Mouse (Mus musculus): ENCODE results near the gene 1700015G11Rik. TPM values are rescaled to one million over a fixed set of nuclear protein-coding genes. Genes with fewer than 3 reads are reported as not detected.
A peak's percentile ranks its signal among the peaks of the same experiment; 100 is the strongest.

The 1700015G11Rik gene
- polyA plus RNA-seq, 1 experiment = not detected

GRCm38 (mm10) chr7:52015180-52015579 lies 348 bp downstream of the 1700015G11Rik start:
- Histone ChIP-seq H3K27ac (ENCODE audit: insufficient read depth, low read length) (no peak overlapping the region), H3K4me3 (replicated peaks; ENCODE audit: insufficient read depth, low read depth, low read length) (no peak overlapping the region), H3K4me1 (ENCODE audit: control insufficient read depth, insufficient read depth, low read length) (no peaks in the 10 kb centered on the region), H3K27me3 (ENCODE audit: control insufficient read depth, insufficient read depth, low read length) (no peaks in the 10 kb centered on the region)
- no peak for DNase-seq
- TF ChIP-seq POLR2A (IDR thresholded peaks at IDR 0.05; ENCODE audit: borderline replicate concordance, insufficient read depth, low read length) (no peak), CTCF (IDR thresholded peaks at IDR 0.05; ENCODE audit: borderline replicate concordance, insufficient read depth, low read depth, low read length) (no peak)
- 88% methylated on average over 1 of the region's 1 CpGs for WGBS

GRCm38 (mm10) chr7:52013457-52013856 lies 2.1 kb downstream of the 1700015G11Rik start:
- no peaks in the 10 kb centered on the region for H3K27me3 ChIP-seq (ENCODE audit: control insufficient read depth, insufficient read depth, low read length)
- no peak overlapping the region for H3K27ac ChIP-seq (ENCODE audit: insufficient read depth, low read length)
- no peak for DNase-seq
- H3K4me1 ChIP-seq (ENCODE audit: control insufficient read depth, insufficient read depth, low read length) = no peaks in the 10 kb centered on the region
- no peak overlapping the region for H3K4me3 ChIP-seq (replicated peaks; ENCODE audit: insufficient read depth, low read depth, low read length)
- no peak for TF ChIP-seq CTCF (IDR thresholded peaks at IDR 0.05; ENCODE audit: borderline replicate concordance, insufficient read depth, low read depth, low read length)
- no peak for TF ChIP-seq POLR2A (IDR thresholded peaks at IDR 0.05; ENCODE audit: borderline replicate concordance, insufficient read depth, low read length)
- WGBS = 78% methylated on average over 7 of the region's 7 CpGs

- DNase-seq = no peak
- H3K4me3 ChIP-seq (replicated peaks; ENCODE audit: insufficient read depth, low read depth, low read length) = no peak overlapping the region
- H3K4me1 ChIP-seq (ENCODE audit: control insufficient read depth, insufficient read depth, low read length) = peaks cover 3% of the 10 kb centered on the region; the same call in 1 of the 2 replicates
- no peak overlapping the region for H3K27ac ChIP-seq (ENCODE audit: insufficient read depth, low read length)
- H3K27me3 ChIP-seq (ENCODE audit: control insufficient read depth, insufficient read depth, low read length) = no peaks in the 10 kb centered on the region
- TF ChIP-seq POLR2A (IDR thresholded peaks at IDR 0.05; ENCODE audit: borderline replicate concordance, insufficient read depth, low read length) (no peak), CTCF (IDR thresholded peaks at IDR 0.05; ENCODE audit: borderline replicate concordance, insufficient read depth, low read depth, low read length) (no peak)
- WGBS = 93% methylated on average over 2 of the region's 2 CpGs
Measured at GRCm38 (mm10) chr7:52007138-52007537, 8.4 kb downstream of the 1700015G11Rik start.

- Histone ChIP-seq H3K4me1 (ENCODE audit: control insufficient read depth, insufficient read depth, low read length) (peaks cover 3% of the 10 kb centered on the region; the same call in 1 of the 2 replicates), H3K27ac (ENCODE audit: insufficient read depth, low read length) (no peak overlapping the region), H3K27me3 (ENCODE audit: control insufficient read depth, insufficient read depth, low read length) (no peaks in the 10 kb centered on the region), H3K4me3 (replicated peaks; ENCODE audit: insufficient read depth, low read depth, low read length) (peak overlapping the region; percentile 81)
- 1% methylated on average over 9 of the region's 9 CpGs for WGBS
- no peak for DNase-seq
- TF ChIP-seq CTCF (IDR thresholded peaks at IDR 0.05; ENCODE audit: borderline replicate concordance, insufficient read depth, low read depth, low read length) (no peak), POLR2A (IDR thresholded peaks at IDR 0.05; ENCODE audit: borderline replicate concordance, insufficient read depth, low read length) (no peak)
Measured at GRCm38 (mm10) chr7:52006296-52006630, 9.3 kb downstream of the 1700015G11Rik start.

GRCm38 (mm10) chr7:52005511-52006295 lies 9.8 kb downstream of the 1700015G11Rik start, which contains the start of gene Svip:
Gene Svip (minus strand): TSS chr7:52006018.
- DNase-seq = peak; percentile 93 to 97
- WGBS = under 1% methylated on average over 43 of the region's 47 CpGs
- TF ChIP-seq POLR2A (IDR thresholded peaks at IDR 0.05; ENCODE audit: borderline replicate concordance, insufficient read depth, low read length) (peak; percentile 46; the same call in 1 of the 2 replicates), CTCF (IDR thresholded peaks at IDR 0.05; ENCODE audit: borderline replicate concordance, insufficient read depth, low read depth, low read length) (no peak)
- H3K4me1 ChIP-seq (ENCODE audit: control insufficient read depth, insufficient read depth, low read length) = peaks cover 3% of the 10 kb centered on the region; the same call in 1 of the 2 replicates
- H3K27me3 ChIP-seq (ENCODE audit: control insufficient read depth, insufficient read depth, low read length) = no peaks in the 10 kb centered on the region
- peak within 1 kb of the TSS; percentile 81 for H3K4me3 ChIP-seq (replicated peaks; ENCODE audit: insufficient read depth, low read depth, low read length)
- peak within 1 kb of the TSS; percentile 71 for H3K27ac ChIP-seq (ENCODE audit: insufficient read depth, low read length)

GRCm38 (mm10) chr7:51991020-51991419 lies 24.5 kb downstream of the 1700015G11Rik start:
- TF ChIP-seq POLR2A (IDR thresholded peaks at IDR 0.05; ENCODE audit: borderline replicate concordance, insufficient read depth, low read length) = no peak
- no peak for TF ChIP-seq CTCF (IDR thresholded peaks at IDR 0.05; ENCODE audit: borderline replicate concordance, insufficient read depth, low read depth, low read length)
- no peaks in the 10 kb centered on the region for H3K4me1 ChIP-seq (ENCODE audit: control insufficient read depth, insufficient read depth, low read length)
- H3K27me3 ChIP-seq (ENCODE audit: control insufficient read depth, insufficient read depth, low read length) = no peaks in the 10 kb centered on the region
- H3K27ac ChIP-seq (ENCODE audit: insufficient read depth, low read length) = no peak overlapping the region
- DNase-seq = no peak
- H3K4me3 ChIP-seq (replicated peaks; ENCODE audit: insufficient read depth, low read depth, low read length) = no peak overlapping the region
- WGBS = 92% methylated on average over 3 of the region's 3 CpGs

- WGBS = 74% methylated on average over 6 of the region's 6 CpGs
- no peak overlapping the region for H3K27ac ChIP-seq (ENCODE audit: insufficient read depth, low read length)
- no peak for TF ChIP-seq POLR2A (IDR thresholded peaks at IDR 0.05; ENCODE audit: borderline replicate concordance, insufficient read depth, low read length)
- no peak for TF ChIP-seq CTCF (IDR thresholded peaks at IDR 0.05; ENCODE audit: borderline replicate concordance, insufficient read depth, low read depth, low read length)
- no peaks in the 10 kb centered on the region for H3K4me1 ChIP-seq (ENCODE audit: control insufficient read depth, insufficient read depth, low read length)
- no peak for DNase-seq
- no peak overlapping the region for H3K4me3 ChIP-seq (replicated peaks; ENCODE audit: insufficient read depth, low read depth, low read length)
- no peaks in the 10 kb centered on the region for H3K27me3 ChIP-seq (ENCODE audit: control insufficient read depth, insufficient read depth, low read length)
Measured at GRCm38 (mm10) chr7:51986909-51987308, 28.6 kb downstream of the 1700015G11Rik start.

- no peak overlapping the region for H3K27ac ChIP-seq (ENCODE audit: insufficient read depth, low read length)
- WGBS = 65% methylated on average over 6 of the region's 6 CpGs
- no peak for DNase-seq
- H3K27me3 ChIP-seq (ENCODE audit: control insufficient read depth, insufficient read depth, low read length) = no peaks in the 10 kb centered on the region
- no peaks in the 10 kb centered on the region for H3K4me1 ChIP-seq (ENCODE audit: control insufficient read depth, insufficient read depth, low read length)
- no peak overlapping the region for H3K4me3 ChIP-seq (replicated peaks; ENCODE audit: insufficient read depth, low read depth, low read length)
- no peak for TF ChIP-seq POLR2A (IDR thresholded peaks at IDR 0.05; ENCODE audit: borderline replicate concordance, insufficient read depth, low read length)
- TF ChIP-seq CTCF (IDR thresholded peaks at IDR 0.05; ENCODE audit: borderline replicate concordance, insufficient read depth, low read depth, low read length) = no peak
Measured at GRCm38 (mm10) chr7:51985763-51986162, 29.8 kb downstream of the 1700015G11Rik start.

Data from cerebellum, adult 2 months (tissue).